Mouse (Mus musculus) midbrain, embryonic 12.5 days (tissue): Measurements from ENCODE around the gene Gabbr2. TPM values are rescaled to one million over a fixed set of nuclear protein-coding genes. Genes with fewer than 3 reads are reported as not detected.

Source experiments
- ATAC-seq: fragments of 200-750 bp; cut with Nextera tagmentation; 2 replicates; pipeline ENCODE4 v1.8.0; 2017; ENCODE audit warnings: low read depth, moderate TSS enrichment, moderate library complexity; ENCODE audit not compliant: low FRiP score
- H3K27ac ChIP-seq: fragments of 300-500 bp; sonication (generic); replicated peaks from 2 replicates; pipeline ENCODE4 v1.5.1; 2016; ENCODE audit warnings: mild to moderate bottlenecking
- H3K27me3 ChIP-seq: fragments of 300-500 bp; sonication (generic); 2 replicates; pipeline ENCODE4 v1.6.1; 2016; ENCODE audit warnings: mild to moderate bottlenecking
- H3K36me3 ChIP-seq: fragments of 300-500 bp; sonication (generic); 2 replicates; pipeline ENCODE4 v1.6.1; 2016
- H3K4me1 ChIP-seq: fragments of 300-500 bp; sonication (generic); 2 replicates; pipeline ENCODE4 v1.6.1; 2016
- H3K4me2 ChIP-seq: fragments of 300-500 bp; sonication (generic); replicated peaks from 2 replicates; pipeline ENCODE4 v1.6.1; 2016; ENCODE audit warnings: mild to moderate bottlenecking, moderate library complexity
- H3K4me3 ChIP-seq: fragments of 300-500 bp; sonication (generic); 2 replicates; pipeline ENCODE4 v1.5.1; 2016; ENCODE audit warnings: mild to moderate bottlenecking
- H3K9ac ChIP-seq: fragments of 300-500 bp; sonication (generic); replicated peaks from 2 replicates; pipeline ENCODE4 v1.6.1; 2016; ENCODE audit warnings: mild to moderate bottlenecking, moderate library complexity
- H3K9me3 ChIP-seq: fragments of 300-500 bp; sonication (generic); 2 replicates; pipeline ENCODE4 v1.6.1; 2016; ENCODE audit warnings: mild to moderate bottlenecking
- WGBS: fragments of 180-500 bp; shearing (Covaris S2); methylation state at CpG from one replicate; pipeline ENCODE4 v1.1.7; 2016; 5-methylcytosine and 5-hydroxymethylcytosine counted together
- polyA plus RNA-seq: library from polyadenylated mRNA; unstranded; fragments of >200 nt; fragmentation: Nextera tagmentation; extraction: Ambion mirVana; gene quantifications from 2 replicates; pipeline ENCODE4 v1.2.1, GENCODE M21; 2016

The Gabbr2 gene
- polyA plus RNA-seq, 1 experiment from 2014 or later: 0.69 TPM

DNA sequence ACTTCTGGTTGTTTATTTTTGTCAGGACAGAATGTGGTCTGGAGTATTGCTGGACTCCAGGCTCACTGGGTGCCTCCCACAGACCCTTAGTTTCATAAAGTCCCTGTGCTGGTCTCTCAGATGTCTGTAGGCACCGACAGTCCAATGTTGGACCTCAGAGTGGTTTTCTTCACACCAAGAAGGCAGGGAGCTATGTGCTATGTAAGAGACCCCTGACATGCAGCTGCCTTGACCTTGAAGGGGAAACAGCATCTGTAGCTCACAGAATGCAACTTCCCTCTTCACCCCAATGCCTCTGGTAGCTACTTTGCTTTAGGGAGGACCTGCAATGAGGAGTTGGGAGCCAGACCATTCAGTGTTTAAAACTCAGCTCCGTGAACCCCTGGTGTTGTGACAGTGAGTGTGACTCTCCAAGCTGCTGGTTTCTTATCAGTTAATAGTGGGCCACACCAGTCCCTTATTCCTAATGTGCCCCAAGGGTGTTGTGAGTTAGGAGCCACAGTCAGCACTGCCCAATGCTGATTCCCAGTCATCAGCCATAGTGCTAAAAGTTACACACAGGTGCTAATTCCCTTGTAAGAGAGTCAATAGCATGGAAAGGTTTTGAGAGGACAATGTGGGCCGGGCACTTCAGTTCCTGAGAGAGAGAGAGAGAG is 85.5 kb downstream of the Gabbr2 start:
- H3K27ac ChIP-seq: no peak overlapping the region
- 78% methylated on average over 3 of the region's 3 CpGs for WGBS
- 0 out of 2 replicates have a peak, but pooled peaks cover 4% of the 10 kb centered on the region for H3K9me3 ChIP-seq
- H3K36me3 ChIP-seq: no peaks in the 10 kb centered on the region
- H3K4me1 ChIP-seq: no peaks in the 10 kb centered on the region
- H3K9ac ChIP-seq: no peak overlapping the region
- H3K4me3 ChIP-seq: no peak overlapping the region
- no peak for ATAC-seq
- H3K4me2 ChIP-seq: no peak overlapping the region
- H3K27me3 ChIP-seq: no peaks in the 10 kb centered on the region

DNA sequence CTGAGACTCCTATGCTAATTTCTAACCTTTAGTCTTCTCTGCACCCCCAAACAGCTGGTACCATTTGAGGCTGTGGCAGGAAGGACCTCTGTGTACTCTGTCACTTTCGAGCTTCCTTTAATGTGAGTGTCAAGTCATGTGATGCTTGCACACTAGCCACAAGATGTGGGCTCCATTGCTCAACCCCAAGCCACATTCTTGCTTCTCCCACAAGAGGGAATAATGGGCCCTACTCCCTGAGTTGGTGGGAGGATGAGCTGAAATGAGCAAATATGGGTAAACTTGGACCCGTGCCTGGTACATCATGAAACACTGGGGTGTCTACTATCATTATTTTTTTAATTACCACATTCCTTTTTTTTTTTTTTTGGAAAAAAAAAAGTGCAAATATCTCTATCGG is 86.5 kb downstream of the Gabbr2 start:
- no peak overlapping the region for H3K27ac ChIP-seq
- H3K9ac ChIP-seq: no peak overlapping the region
- 86% methylated on average over 3 of the region's 3 CpGs for WGBS
- no peak overlapping the region for H3K4me2 ChIP-seq
- ATAC-seq: no peak
- H3K9me3 ChIP-seq: 0 out of 2 replicates have a peak, but pooled peaks cover 4% of the 10 kb centered on the region
- no peaks in the 10 kb centered on the region for H3K4me1 ChIP-seq
- no peak overlapping the region for H3K4me3 ChIP-seq
- H3K27me3 ChIP-seq: no peaks in the 10 kb centered on the region
- no peaks in the 10 kb centered on the region for H3K36me3 ChIP-seq

DNA sequence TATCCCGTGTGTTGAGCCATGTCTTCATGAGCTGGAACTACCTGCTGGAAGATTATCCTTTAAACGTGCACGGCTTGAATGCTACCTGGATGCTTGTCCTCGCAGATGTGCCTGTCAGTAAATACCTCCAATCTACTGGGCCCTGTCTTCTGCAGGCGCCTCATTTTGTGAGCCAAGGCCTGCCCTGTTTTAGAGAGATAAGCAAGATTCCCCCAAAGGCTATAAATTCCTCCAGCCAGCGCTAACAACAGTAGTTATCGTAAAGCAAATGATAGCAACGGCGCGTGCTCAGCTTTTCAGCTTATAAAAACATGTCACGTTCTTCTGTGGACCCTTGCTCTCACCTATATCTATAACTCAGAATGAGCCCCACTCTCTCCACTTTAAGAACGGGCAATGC is 87.5 kb downstream of the Gabbr2 start:
- H3K9me3 ChIP-seq: 0 out of 2 replicates have a peak, but pooled peaks cover 4% of the 10 kb centered on the region
- H3K27ac ChIP-seq: no peak overlapping the region
- H3K4me2 ChIP-seq: no peak overlapping the region
- H3K4me3 ChIP-seq: no peak overlapping the region
- 88% methylated on average over 12 of the region's 12 CpGs for WGBS
- no peaks in the 10 kb centered on the region for H3K27me3 ChIP-seq
- no peak for ATAC-seq
- H3K9ac ChIP-seq: no peak overlapping the region
- H3K36me3 ChIP-seq: no peaks in the 10 kb centered on the region
- H3K4me1 ChIP-seq: no peaks in the 10 kb centered on the region

DNA sequence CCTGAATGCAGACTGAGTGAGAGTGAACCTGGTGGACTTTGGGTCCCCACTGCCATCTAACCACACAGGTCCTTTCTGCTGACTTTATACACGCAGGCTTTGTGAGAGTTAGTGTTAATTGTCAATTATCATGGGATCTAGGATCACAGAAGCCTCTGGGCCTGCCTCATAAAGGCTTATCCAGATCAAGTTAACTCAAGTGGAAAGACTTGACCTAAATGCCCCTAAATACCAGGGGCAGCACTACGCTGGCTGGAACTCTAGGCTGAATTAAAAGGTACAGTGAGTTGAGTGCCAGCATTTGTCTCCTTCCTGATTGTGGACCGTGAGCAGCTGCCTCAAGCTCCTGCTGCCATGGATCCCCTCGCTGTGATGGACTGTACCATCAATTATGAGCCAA is 93.1 kb downstream of the Gabbr2 start:
- Histone ChIP-seq H3K36me3 (no peaks in the 10 kb centered on the region), H3K27me3 (0 out of 2 replicates have a peak, but pooled peaks cover 3% of the 10 kb centered on the region), H3K4me2 (no peak overlapping the region), H3K9me3 (no peaks in the 10 kb centered on the region), H3K9ac (no peak overlapping the region), H3K27ac (no peak overlapping the region), H3K4me3 (no peak overlapping the region), H3K4me1 (peaks cover 12% of the 10 kb centered on the region; the same call in 1 of the 2 replicates)
- WGBS: 50% methylated on average over 4 of the region's 4 CpGs
- no peak for ATAC-seq

DNA sequence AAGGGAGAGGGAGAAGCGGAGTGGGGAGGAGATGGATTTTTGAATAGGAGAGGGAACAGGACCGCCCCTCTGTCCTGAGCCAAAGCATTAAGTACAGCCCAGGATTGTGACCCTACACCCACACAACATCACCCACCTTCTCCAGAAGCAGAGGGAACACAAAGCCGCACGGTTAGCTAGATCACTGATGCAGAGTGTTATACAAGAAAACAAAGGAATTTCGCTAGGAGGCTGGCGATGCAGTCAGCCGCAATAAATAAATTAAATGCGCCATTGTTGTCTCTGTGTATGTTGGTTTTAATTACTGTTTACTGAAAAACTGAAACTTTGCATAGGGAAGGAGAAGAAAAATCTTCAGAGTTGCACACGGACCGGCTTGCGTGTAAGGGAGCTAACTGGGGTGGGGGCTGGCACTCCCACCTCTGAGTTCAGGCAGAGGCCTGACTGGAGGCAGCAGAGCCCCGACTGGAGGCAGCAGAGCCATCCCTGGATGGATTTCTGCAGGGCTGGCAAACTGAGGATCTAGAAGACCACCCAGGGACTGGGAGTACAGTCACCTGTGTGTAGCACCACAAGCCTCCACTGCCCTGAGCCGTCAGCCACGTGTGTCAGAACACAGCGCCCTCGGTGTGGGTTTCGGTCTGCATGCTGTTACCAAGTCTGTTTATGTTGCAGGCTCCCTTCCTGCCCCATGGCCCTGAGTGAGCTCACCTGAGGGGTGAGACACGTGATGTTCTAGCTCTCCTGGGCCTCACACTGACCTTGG is 93.9 kb downstream of the Gabbr2 start:
- Histone ChIP-seq H3K4me1 (peaks cover 12% of the 10 kb centered on the region; the same call in 1 of the 2 replicates), H3K27me3 (0 out of 2 replicates have a peak, but pooled peaks cover 3% of the 10 kb centered on the region), H3K36me3 (no peaks in the 10 kb centered on the region), H3K9ac (no peak overlapping the region), H3K4me2 (no peak overlapping the region), H3K4me3 (no peak overlapping the region), H3K9me3 (no peaks in the 10 kb centered on the region), H3K27ac (no peak overlapping the region)
- WGBS: 61% methylated on average over 17 of the region's 18 CpGs
- no peak for ATAC-seq

DNA sequence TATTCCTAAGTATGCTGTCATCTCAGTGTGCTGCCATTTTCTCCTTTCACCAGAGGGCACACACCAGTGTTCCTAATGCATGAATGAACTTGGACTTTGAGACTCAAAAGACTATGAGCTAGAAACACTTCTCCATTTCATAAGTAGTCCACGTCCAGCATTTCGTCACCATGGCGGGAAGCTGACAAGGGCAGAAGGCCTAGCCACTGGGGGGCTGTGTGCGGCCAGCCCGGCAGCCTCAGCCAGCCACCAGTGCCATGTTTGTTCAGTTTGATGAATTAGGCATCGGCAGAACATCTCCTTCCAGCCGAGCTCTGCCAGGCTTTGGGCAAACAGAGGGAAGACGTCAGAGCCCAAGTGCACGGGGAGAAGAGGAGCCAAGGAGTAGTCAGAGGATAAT is 97.5 kb downstream of the Gabbr2 start:
- WGBS: 88% methylated on average over 9 of the region's 9 CpGs
- no peak overlapping the region for H3K4me3 ChIP-seq
- H3K4me1 ChIP-seq: peaks cover 12% of the 10 kb centered on the region; the same call in 1 of the 2 replicates
- no peak overlapping the region for H3K4me2 ChIP-seq
- no peaks in the 10 kb centered on the region for H3K9me3 ChIP-seq
- ATAC-seq: no peak
- H3K27ac ChIP-seq: no peak overlapping the region
- no peaks in the 10 kb centered on the region for H3K36me3 ChIP-seq
- no peak overlapping the region for H3K9ac ChIP-seq
- H3K27me3 ChIP-seq: 0 out of 2 replicates have a peak, but pooled peaks cover 3% of the 10 kb centered on the region

DNA sequence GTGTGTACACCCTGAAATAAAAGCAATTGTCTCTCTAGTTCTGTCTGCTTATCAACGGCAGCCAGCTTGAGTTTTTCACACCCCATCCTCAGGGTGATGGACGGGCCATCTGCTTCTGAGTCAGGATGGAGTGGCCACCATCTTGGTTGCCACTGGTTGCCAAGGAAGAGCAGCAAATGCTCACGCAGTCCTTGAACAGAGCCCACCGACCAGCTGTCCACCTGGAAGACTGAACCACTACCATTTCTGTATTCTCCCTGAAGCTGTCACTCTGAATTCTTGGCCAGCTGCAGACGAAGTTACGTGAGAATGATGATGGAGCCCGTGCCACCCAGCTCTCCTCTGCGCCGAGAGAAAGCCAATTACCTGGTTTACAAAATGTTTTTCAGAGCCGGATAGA is 102.5 kb downstream of the Gabbr2 start:
- WGBS: 88% methylated on average over 10 of the region's 10 CpGs
- ATAC-seq: no peak
- Histone ChIP-seq H3K9me3 (no peaks in the 10 kb centered on the region), H3K4me2 (no peak overlapping the region), H3K27ac (no peak overlapping the region), H3K4me3 (no peak overlapping the region), H3K27me3 (no peaks in the 10 kb centered on the region), H3K9ac (no peak overlapping the region), H3K4me1 (peaks cover 4% of the 10 kb centered on the region; the same call in 1 of the 2 replicates), H3K36me3 (no peaks in the 10 kb centered on the region)

DNA sequence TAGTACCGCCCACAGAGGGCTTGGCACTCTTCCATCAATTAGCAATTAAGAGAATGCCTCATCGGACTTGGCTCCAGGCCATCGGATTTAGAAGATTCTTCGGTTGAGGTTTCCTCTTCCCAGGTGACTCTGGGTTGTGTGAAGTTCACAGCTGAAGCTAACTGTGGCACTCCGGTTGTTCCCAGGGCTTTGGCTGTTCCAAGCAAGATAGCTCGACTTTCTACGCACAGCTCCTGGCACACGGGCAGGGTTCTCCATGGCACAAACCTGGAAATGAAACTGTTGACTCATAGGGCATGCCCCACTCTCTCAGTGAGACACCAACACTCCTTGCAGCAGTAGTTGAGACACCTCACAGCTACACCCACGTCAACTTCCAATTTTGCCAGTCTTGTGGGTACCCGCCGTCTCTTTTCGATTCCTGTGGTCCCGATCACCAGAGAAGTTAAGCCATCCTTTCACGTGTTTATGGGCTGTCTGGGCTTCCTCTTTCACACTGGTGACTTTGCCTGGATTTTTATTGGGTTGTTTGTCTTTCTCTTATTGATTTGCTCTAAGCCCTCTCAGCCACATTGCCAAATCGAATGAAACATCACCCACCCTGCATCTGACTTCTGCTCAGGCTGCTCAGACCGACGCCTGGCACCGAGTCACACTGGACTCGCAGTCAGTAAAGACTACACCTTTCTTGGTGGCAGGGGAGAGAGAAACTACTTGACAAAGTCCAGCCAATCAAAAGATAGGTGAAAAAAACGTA is 105.9 kb downstream of the Gabbr2 start:
- no peaks in the 10 kb centered on the region for H3K27me3 ChIP-seq
- 92% methylated on average over 20 of the region's 20 CpGs for WGBS
- no peak for ATAC-seq
- H3K4me3 ChIP-seq: no peak overlapping the region
- H3K4me2 ChIP-seq: no peak overlapping the region
- H3K4me1 ChIP-seq: peaks cover 5% of the 10 kb centered on the region; the same call in 1 of the 2 replicates
- no peaks in the 10 kb centered on the region for H3K9me3 ChIP-seq
- H3K27ac ChIP-seq: no peak overlapping the region
- no peak overlapping the region for H3K9ac ChIP-seq
- H3K36me3 ChIP-seq: no peaks in the 10 kb centered on the region

DNA sequence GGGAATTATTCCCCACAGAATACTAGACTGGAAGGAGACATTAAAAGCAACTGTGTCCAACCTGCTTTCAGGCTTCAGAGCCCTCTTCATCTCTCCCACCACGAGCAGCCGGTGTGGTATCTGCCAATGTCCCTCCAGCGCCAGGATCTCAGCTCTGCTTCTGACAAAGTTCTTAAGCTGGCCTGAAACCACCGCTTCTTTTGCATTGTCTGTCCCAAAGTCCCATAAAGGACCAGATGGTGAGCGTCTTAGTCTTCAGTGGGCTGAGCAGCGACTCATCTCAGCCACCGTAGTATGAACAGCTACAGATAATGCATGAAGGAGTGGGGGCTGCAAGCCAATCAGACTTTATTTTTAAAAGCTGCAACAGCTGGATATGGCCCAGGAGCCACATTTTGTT is 107.5 kb downstream of the Gabbr2 start:
- ATAC-seq: no peak
- H3K4me3 ChIP-seq: no peak overlapping the region
- H3K27me3 ChIP-seq: no peaks in the 10 kb centered on the region
- no peaks in the 10 kb centered on the region for H3K9me3 ChIP-seq
- H3K4me1 ChIP-seq: peaks cover 11% of the 10 kb centered on the region; the same call in 1 of the 2 replicates
- 65% methylated on average over 7 of the region's 7 CpGs for WGBS
- no peak overlapping the region for H3K27ac ChIP-seq
- no peaks in the 10 kb centered on the region for H3K36me3 ChIP-seq
- H3K4me2 ChIP-seq: no peak overlapping the region
- no peak overlapping the region for H3K9ac ChIP-seq

DNA sequence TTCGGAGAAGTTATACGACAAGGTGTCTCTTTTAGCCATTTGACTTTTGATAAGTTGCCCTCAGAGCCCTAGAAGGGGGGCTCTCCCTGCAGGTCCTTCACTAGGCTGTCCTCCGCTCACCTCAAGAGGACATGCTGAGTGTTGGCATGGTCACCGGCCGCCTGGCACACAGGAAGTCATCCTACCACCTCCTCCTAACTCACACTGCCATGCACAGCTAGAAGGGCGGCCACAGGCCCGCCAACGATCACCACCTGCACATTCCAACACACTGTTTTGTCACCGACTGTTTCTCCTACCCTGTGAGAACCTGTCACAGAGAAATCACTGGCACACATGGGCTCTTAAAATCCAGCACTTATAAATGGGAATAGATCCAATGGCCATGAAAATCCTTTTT is 108.1 kb downstream of the Gabbr2 start:
- Histone ChIP-seq H3K36me3 (no peaks in the 10 kb centered on the region), H3K9me3 (no peaks in the 10 kb centered on the region), H3K4me3 (no peak overlapping the region), H3K27ac (no peak overlapping the region), H3K9ac (no peak overlapping the region), H3K27me3 (no peaks in the 10 kb centered on the region), H3K4me1 (peaks cover 11% of the 10 kb centered on the region; the same call in 1 of the 2 replicates), H3K4me2 (no peak overlapping the region)
- no peak for ATAC-seq
- WGBS: 91% methylated on average over 9 of the region's 9 CpGs

DNA sequence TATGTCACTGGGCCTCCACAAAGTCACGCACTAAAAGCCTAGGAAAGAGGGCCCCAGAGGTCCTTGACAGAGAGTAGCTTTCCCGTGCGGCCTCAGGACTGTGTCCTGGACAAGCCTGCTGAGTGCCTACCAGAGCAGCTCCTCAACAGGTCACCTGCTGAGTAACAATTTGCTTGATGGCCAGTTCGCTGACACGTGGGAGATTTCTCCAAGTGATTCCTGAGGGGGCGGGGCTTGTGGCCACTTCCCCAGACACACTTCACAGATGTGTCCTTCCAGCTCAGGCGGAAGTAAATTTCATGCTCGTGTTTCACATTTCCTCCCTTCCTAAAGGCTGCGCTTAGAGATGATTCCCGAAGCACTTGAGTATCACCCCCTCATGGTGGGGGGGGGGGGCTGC is 108.6 kb downstream of the Gabbr2 start:
- no peak overlapping the region for H3K27ac ChIP-seq
- no peak overlapping the region for H3K4me2 ChIP-seq
- no peaks in the 10 kb centered on the region for H3K9me3 ChIP-seq
- 60% methylated on average over 10 of the region's 10 CpGs for WGBS
- H3K9ac ChIP-seq: no peak overlapping the region
- H3K4me1 ChIP-seq: peaks cover 11% of the 10 kb centered on the region; the same call in 1 of the 2 replicates
- H3K4me3 ChIP-seq: no peak overlapping the region
- H3K27me3 ChIP-seq: no peaks in the 10 kb centered on the region
- H3K36me3 ChIP-seq: no peaks in the 10 kb centered on the region
- ATAC-seq: no peak

DNA sequence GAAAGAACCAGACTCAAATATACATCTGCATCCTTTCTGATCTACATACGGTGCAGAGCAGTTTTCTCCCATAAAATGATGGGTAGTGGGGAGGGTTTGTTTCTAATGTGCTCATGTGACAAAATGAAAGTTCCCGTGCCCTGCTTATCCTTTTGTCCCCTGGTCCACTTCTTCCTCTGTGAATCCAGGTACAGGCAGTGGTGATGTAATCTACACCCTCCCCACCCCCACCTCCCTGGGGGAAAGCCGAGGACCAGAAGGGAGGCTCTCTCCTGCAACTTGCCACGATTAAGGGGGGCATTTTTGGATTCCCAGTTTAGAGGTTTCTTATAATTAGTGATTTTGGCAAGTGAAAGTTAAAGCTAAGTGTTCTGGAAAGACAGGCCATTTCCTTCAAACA is 110.4 kb downstream of the Gabbr2 start:
- no peaks in the 10 kb centered on the region for H3K9me3 ChIP-seq
- H3K27me3 ChIP-seq: no peaks in the 10 kb centered on the region
- 67% methylated on average over 4 of the region's 4 CpGs for WGBS
- ATAC-seq: no peak
- H3K36me3 ChIP-seq: no peaks in the 10 kb centered on the region
- no peak overlapping the region for H3K27ac ChIP-seq
- peaks cover 11% of the 10 kb centered on the region; the same call in 1 of the 2 replicates for H3K4me1 ChIP-seq
- H3K4me3 ChIP-seq: no peak overlapping the region
- no peak overlapping the region for H3K4me2 ChIP-seq
- no peak overlapping the region for H3K9ac ChIP-seq
